ENCODE assay signal across 9 mouse cellular contexts in genomic region chr9:48559482-48560139, GRCm38 (mm10). TPM values are rescaled to one million over a fixed set of nuclear protein-coding genes. Genes with fewer than 3 reads are reported as not detected.
DNase-seq lines count a peak whose midpoint lies in the region; ATAC-seq and TF ChIP-seq lines count a peak whose summit lies in the region.
"Had no signal": no experiment of that assay in that cellular context is flagged by ENCODE, and none has a peak within 500 bp of the region (broad histone marks: within the 10 kb centered on the region; RNA-seq: fewer than 3 reads in every experiment).

No protein-coding gene starts in this region.

- WGBS in lung, adult 2 months: 15% methylated on average over 4 of the region's 4 CpGs

- no peaks in the 10 kb centered on the region for H3K4me1 ChIP-seq in lung, adult 2 months (ENCODE audit: control insufficient read depth, insufficient read depth, low read length)
- H3K4me1 ChIP-seq: hindbrain, embryonic 15.5 days had no signal

- ATAC-seq in common myeloid progenitor, adult 5-6 weeks (replicated peaks; ENCODE audit: low read depth, poor library complexity, severe bottlenecking): 0 out of 2 replicates have a peak, but pooled peaks have one; percentile 54

- TF ChIP-seq CTCF in lung, adult 2 months (IDR thresholded peaks at IDR 0.05; ENCODE audit: insufficient read depth, low read length): peak; percentile 55; the same call in 1 of the 2 replicates

- no peak for TF ChIP-seq POLR2A in lung, adult 2 months (IDR thresholded peaks at IDR 0.05; ENCODE audit: borderline replicate concordance, extremely low read depth, low read depth, low read length)

- DNase-seq in cerebellum, adult 8-10 months: peak; percentile 18
- DNase-seq in cerebellum, adult 11 months: no peak
- peak; percentile 71 for DNase-seq in testis, postnatal 10 days (ENCODE audit: low spot score)
- DNase-seq in testis, postnatal 14 days (ENCODE audit: low spot score): no peak
- DNase-seq in kidney, postnatal 10 days: peak; percentile 72
- peak; percentile 27 for DNase-seq in lung, adult 2 months
- peak; percentile 51 for DNase-seq in right cerebral cortex, postnatal 25 days

- H3K4me3 ChIP-seq in lung, adult 2 months (replicated peaks; ENCODE audit: extremely low read depth, low read depth, low read length): no peak overlapping the region
- H3K4me3 ChIP-seq: hindbrain, embryonic 15.5 days had no signal

RNA-seq across cellular contexts. Expression of gene Nnmt, which starts 45.3 kb away (rescaled TPM):
- total RNA-seq in common myeloid progenitor, adult 5-6 weeks (2017): not detected in 2 replicates
- polyA plus RNA-seq in lung, adult 2 months (2012; rRNA removed): 5.1 and 5.5 TPM in 2 replicates

Comparison
In these comparisons a context has a peak if more than half of its experiments do, and no peak if none do; other contexts are left out.
1. DNase-seq: peak in cerebellum, adult 8-10 months (single experiment), testis, postnatal 10 days (single experiment), kidney, postnatal 10 days (single experiment), lung, adult 2 months (single experiment) and right cerebral cortex, postnatal 25 days (single experiment); none in cerebellum, adult 11 months (single experiment) and testis, postnatal 14 days (single experiment).